Mouse (Mus musculus): ENCODE results near the gene Nell2. TPM values are rescaled to one million over a fixed set of nuclear protein-coding genes. Genes with fewer than 3 reads are reported as not detected.

The Nell2 gene
- polyA plus RNA-seq, 1 experiment, result 0.04 TPM

DNA sequence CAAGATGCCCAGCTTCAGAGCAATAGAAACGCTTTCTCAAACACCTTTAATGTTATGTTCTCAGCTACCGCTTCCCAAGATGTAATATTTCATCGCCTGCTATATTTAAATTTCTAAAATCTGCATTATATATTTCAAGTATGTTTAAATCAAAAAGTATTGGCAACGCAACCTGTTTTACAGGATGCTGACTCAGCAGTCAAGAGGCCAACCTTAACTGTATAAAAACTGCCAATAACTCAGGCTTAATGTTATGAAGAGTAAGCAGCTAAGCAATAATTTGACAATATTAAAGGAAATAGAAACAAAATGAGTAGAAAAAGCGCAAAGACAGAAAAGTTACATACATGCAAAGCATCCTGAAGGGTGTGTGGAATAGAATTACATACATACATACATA, 32.9 kb upstream of the Nell2 start:
- H3K36me3 ChIP-seq (ENCODE audit: control insufficient read depth, insufficient read depth), result no peaks in the 10 kb centered on the region
- no peak overlapping the region for H3ac ChIP-seq (ENCODE audit: control insufficient read depth, insufficient read length)
- H3K4me2 ChIP-seq (ENCODE audit: low read depth), result no peak overlapping the region
- H3K27me3 ChIP-seq (ENCODE audit: control insufficient read depth, insufficient read depth, insufficient read length), result no peaks in the 10 kb centered on the region
- H3K79me2 ChIP-seq (ENCODE audit: control insufficient read depth, insufficient read depth), result no peaks in the 10 kb centered on the region
- H3K4me3 ChIP-seq, result no peak overlapping the region
- no peak for TF ChIP-seq TCF12 (IDR thresholded peaks at IDR 0.05; ENCODE audit: insufficient read depth, poor library complexity, severe bottlenecking)
- TF ChIP-seq POLR2AphosphoS2 (IDR thresholded peaks at IDR 0.05; ENCODE audit: insufficient read length, low read depth), result no peak
- TF ChIP-seq MYOG (IDR thresholded peaks at IDR 0.05; ENCODE audit: control insufficient read depth in 1 of 3, insufficient read depth in 1 of 3, insufficient read length in 2 of 3, low read depth in 2 of 3), result no peak
- no peak for TF ChIP-seq POLR2A (IDR thresholded peaks at IDR 0.05; ENCODE audit: insufficient read length, low read depth)
- no peak for TF ChIP-seq USF1 (IDR thresholded peaks at IDR 0.05; ENCODE audit: low read depth)
- no peak for TF ChIP-seq MAX (IDR thresholded peaks at IDR 0.05; ENCODE audit: low read depth)
- no peak for TF ChIP-seq CEBPB (IDR thresholded peaks at IDR 0.05; ENCODE audit: insufficient read depth, poor library complexity, severe bottlenecking)
- TF ChIP-seq REST (IDR thresholded peaks at IDR 0.05; ENCODE audit: insufficient read depth, insufficient read length), result no peak
- TF ChIP-seq E2F4 (IDR thresholded peaks at IDR 0.05; ENCODE audit: insufficient read depth), result no peak
- no peak for TF ChIP-seq TCF3 (IDR thresholded peaks at IDR 0.05; ENCODE audit: insufficient read length, low read depth)
- TF ChIP-seq SRF (IDR thresholded peaks at IDR 0.05; ENCODE audit: control insufficient read depth, insufficient read length, low read depth), result no peak

DNA sequence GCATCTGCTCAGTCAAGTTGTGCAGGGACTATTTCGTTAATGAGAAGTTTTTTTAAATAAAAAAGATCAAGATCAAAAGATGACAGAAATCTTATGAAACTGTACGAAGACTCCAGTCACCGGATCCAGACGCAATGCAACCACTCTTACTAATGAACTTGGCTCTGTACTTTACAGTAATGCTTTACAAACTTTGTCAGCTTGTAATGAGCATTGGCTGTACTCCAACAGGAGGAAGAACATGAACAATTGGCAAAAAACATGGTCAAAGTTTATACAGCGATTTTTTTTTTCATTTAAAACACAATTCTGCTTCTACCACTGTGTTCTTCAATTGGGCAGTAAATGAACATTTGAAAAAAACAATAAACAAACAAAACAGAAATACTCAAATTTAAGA, 21.7 kb upstream of the Nell2 start:
- H3K36me3 ChIP-seq (ENCODE audit: control insufficient read depth, insufficient read depth), result no peaks in the 10 kb centered on the region
- no peaks in the 10 kb centered on the region for H3K79me2 ChIP-seq (ENCODE audit: control insufficient read depth, insufficient read depth)
- no peak for TF ChIP-seq E2F4 (IDR thresholded peaks at IDR 0.05; ENCODE audit: insufficient read depth)
- TF ChIP-seq CEBPB (IDR thresholded peaks at IDR 0.05; ENCODE audit: insufficient read depth, poor library complexity, severe bottlenecking), result no peak
- TF ChIP-seq POLR2AphosphoS2 (IDR thresholded peaks at IDR 0.05; ENCODE audit: insufficient read length, low read depth), result no peak
- no peak for TF ChIP-seq POLR2A (IDR thresholded peaks at IDR 0.05; ENCODE audit: insufficient read length, low read depth)
- TF ChIP-seq USF1 (IDR thresholded peaks at IDR 0.05; ENCODE audit: low read depth), result no peak
- TF ChIP-seq MYOD1 (IDR thresholded peaks at IDR 0.05; ENCODE audit: control insufficient read depth in 1 of 3, insufficient read length in 2 of 3, low read depth in 2 of 3), result no peak
- no peak for TF ChIP-seq REST (IDR thresholded peaks at IDR 0.05; ENCODE audit: insufficient read depth, insufficient read length)
- no peak for TF ChIP-seq TCF3 (IDR thresholded peaks at IDR 0.05; ENCODE audit: insufficient read length, low read depth)
- TF ChIP-seq MYOG (IDR thresholded peaks at IDR 0.05; ENCODE audit: control insufficient read depth in 1 of 3, insufficient read depth in 1 of 3, insufficient read length in 2 of 3, low read depth in 2 of 3), result no peak
- no peak for TF ChIP-seq TCF12 (IDR thresholded peaks at IDR 0.05; ENCODE audit: insufficient read depth, poor library complexity, severe bottlenecking)
- TF ChIP-seq MAX (IDR thresholded peaks at IDR 0.05; ENCODE audit: low read depth), result no peak
- no peak for TF ChIP-seq SRF (IDR thresholded peaks at IDR 0.05; ENCODE audit: control insufficient read depth, insufficient read length, low read depth)
- H3K4me2 ChIP-seq (ENCODE audit: low read depth), result no peak overlapping the region
- no peaks in the 10 kb centered on the region for H3K27me3 ChIP-seq (ENCODE audit: control insufficient read depth, insufficient read depth, insufficient read length)
- no peak overlapping the region for H3ac ChIP-seq (ENCODE audit: control insufficient read depth, insufficient read length)
- H3K4me3 ChIP-seq, result no peak overlapping the region

DNA sequence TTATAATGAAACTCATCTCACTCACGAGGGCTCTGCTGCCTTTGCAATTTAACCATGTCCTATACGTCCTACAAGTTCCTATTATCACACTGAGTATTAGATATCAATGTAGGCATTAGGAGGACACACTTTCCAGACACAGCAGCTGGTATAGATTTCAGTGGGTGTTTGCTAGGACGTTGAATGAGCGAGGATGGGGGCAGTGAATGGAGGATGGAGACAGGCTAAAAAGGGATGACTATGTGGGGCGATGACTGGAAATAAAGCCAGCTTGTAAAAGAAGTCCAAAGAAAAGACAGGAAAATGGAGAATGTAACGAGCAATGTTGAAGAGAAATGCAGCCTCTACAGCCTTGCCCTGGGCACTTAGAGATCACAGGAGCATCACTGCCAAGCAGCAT, 14.3 kb upstream of the Nell2 start:
- no peak overlapping the region for H3ac ChIP-seq (ENCODE audit: control insufficient read depth, insufficient read length)
- no peak overlapping the region for H3K4me3 ChIP-seq
- TF ChIP-seq TCF3 (IDR thresholded peaks at IDR 0.05; ENCODE audit: insufficient read length, low read depth), result no peak
- H3K79me2 ChIP-seq (ENCODE audit: control insufficient read depth, insufficient read depth), result no peaks in the 10 kb centered on the region
- no peaks in the 10 kb centered on the region for H3K36me3 ChIP-seq (ENCODE audit: control insufficient read depth, insufficient read depth)
- no peak overlapping the region for H3K4me2 ChIP-seq (ENCODE audit: low read depth)
- H3K27me3 ChIP-seq (ENCODE audit: control insufficient read depth, insufficient read depth, insufficient read length), result no peaks in the 10 kb centered on the region

DNA sequence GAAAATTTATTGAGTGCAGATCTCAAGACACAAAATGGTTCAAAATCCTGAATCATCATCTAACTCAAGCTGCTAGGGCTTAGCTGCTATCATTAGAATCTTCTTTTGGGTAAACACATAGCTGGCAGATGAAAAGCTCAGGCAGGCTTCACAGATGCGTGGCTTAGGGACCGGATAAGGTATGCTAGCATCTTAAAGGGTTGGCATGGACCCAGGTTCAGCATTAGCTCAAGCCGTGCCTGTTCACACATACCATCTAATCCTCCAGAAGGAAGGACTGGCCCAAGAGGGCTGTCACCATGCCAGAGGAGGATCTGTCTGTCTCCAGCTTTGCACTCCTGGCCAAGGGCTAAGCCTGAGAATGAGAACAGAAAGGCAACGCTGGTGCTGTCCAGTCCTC, 8.4 kb upstream of the Nell2 start:
- TF ChIP-seq MYOD1 (IDR thresholded peaks at IDR 0.05; ENCODE audit: control insufficient read depth in 1 of 3, insufficient read length in 2 of 3, low read depth in 2 of 3), result no peak
- no peak for TF ChIP-seq POLR2A (IDR thresholded peaks at IDR 0.05; ENCODE audit: insufficient read length, low read depth)
- TF ChIP-seq E2F4 (IDR thresholded peaks at IDR 0.05; ENCODE audit: insufficient read depth), result no peak
- no peak for TF ChIP-seq REST (IDR thresholded peaks at IDR 0.05; ENCODE audit: insufficient read depth, insufficient read length)
- no peak for TF ChIP-seq TCF3 (IDR thresholded peaks at IDR 0.05; ENCODE audit: insufficient read length, low read depth)
- no peak for TF ChIP-seq POLR2AphosphoS2 (IDR thresholded peaks at IDR 0.05; ENCODE audit: insufficient read length, low read depth)
- TF ChIP-seq CEBPB (IDR thresholded peaks at IDR 0.05; ENCODE audit: insufficient read depth, poor library complexity, severe bottlenecking), result no peak
- H3K4me2 ChIP-seq (ENCODE audit: low read depth), result no peak overlapping the region
- H3K79me2 ChIP-seq (ENCODE audit: control insufficient read depth, insufficient read depth), result no peaks in the 10 kb centered on the region
- H3K27me3 ChIP-seq (ENCODE audit: control insufficient read depth, insufficient read depth, insufficient read length), result no peaks in the 10 kb centered on the region
- no peak overlapping the region for H3K4me3 ChIP-seq
- H3ac ChIP-seq (ENCODE audit: control insufficient read depth, insufficient read length), result no peak overlapping the region
- H3K36me3 ChIP-seq (ENCODE audit: control insufficient read depth, insufficient read depth), result no peaks in the 10 kb centered on the region

DNA sequence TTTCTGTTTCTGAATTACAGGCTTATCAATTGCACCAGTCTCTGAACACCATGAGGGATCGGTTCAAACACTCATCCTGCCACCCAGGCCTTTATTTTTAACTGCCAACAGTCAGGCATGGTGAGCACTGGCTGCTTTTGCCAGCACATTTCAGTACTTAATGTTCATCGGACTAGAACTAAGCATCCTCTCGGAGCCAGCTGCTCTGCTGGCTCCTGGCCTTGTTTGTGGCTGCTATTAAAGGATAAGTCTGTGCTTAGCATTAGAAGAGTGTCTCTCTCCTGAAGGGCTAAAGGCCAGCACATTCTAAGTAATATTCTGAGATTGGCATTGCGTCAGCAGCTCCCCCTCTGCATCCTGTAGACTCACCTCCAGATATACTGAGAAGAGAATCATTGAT, 7.9 kb upstream of the Nell2 start:
- Histone ChIP-seq H3K79me2 (ENCODE audit: control insufficient read depth, insufficient read depth) (no peaks in the 10 kb centered on the region), H3K4me2 (ENCODE audit: low read depth) (no peak overlapping the region), H3K36me3 (ENCODE audit: control insufficient read depth, insufficient read depth) (no peaks in the 10 kb centered on the region), H3K27me3 (ENCODE audit: control insufficient read depth, insufficient read depth, insufficient read length) (no peaks in the 10 kb centered on the region), H3K4me3 (no peak overlapping the region), H3ac (ENCODE audit: control insufficient read depth, insufficient read length) (no peak overlapping the region)
- no peak for TF ChIP-seq SRF (IDR thresholded peaks at IDR 0.05; ENCODE audit: control insufficient read depth, insufficient read length, low read depth)
- no peak for TF ChIP-seq REST (IDR thresholded peaks at IDR 0.05; ENCODE audit: insufficient read depth, insufficient read length)
- TF ChIP-seq TCF12 (IDR thresholded peaks at IDR 0.05; ENCODE audit: insufficient read depth, poor library complexity, severe bottlenecking), result no peak
- TF ChIP-seq TCF3 (IDR thresholded peaks at IDR 0.05; ENCODE audit: insufficient read length, low read depth), result no peak
- no peak for TF ChIP-seq POLR2A (IDR thresholded peaks at IDR 0.05; ENCODE audit: insufficient read length, low read depth)
- no peak for TF ChIP-seq MYOG (IDR thresholded peaks at IDR 0.05; ENCODE audit: control insufficient read depth in 1 of 3, insufficient read depth in 1 of 3, insufficient read length in 2 of 3, low read depth in 2 of 3)
- TF ChIP-seq USF1 (IDR thresholded peaks at IDR 0.05; ENCODE audit: low read depth), result no peak
- no peak for TF ChIP-seq MYOD1 (IDR thresholded peaks at IDR 0.05; ENCODE audit: control insufficient read depth in 1 of 3, insufficient read length in 2 of 3, low read depth in 2 of 3)
- no peak for TF ChIP-seq POLR2AphosphoS2 (IDR thresholded peaks at IDR 0.05; ENCODE audit: insufficient read length, low read depth)
